Mouse (Mus musculus): ENCODE data around the gene Tnfrsf1b. TPM values are rescaled to one million over a fixed set of nuclear protein-coding genes. Genes with fewer than 3 reads are reported as not detected.

Gene Tnfrsf1b
- polyA plus RNA-seq, 1 experiment = 39.5 TPM

DNA sequence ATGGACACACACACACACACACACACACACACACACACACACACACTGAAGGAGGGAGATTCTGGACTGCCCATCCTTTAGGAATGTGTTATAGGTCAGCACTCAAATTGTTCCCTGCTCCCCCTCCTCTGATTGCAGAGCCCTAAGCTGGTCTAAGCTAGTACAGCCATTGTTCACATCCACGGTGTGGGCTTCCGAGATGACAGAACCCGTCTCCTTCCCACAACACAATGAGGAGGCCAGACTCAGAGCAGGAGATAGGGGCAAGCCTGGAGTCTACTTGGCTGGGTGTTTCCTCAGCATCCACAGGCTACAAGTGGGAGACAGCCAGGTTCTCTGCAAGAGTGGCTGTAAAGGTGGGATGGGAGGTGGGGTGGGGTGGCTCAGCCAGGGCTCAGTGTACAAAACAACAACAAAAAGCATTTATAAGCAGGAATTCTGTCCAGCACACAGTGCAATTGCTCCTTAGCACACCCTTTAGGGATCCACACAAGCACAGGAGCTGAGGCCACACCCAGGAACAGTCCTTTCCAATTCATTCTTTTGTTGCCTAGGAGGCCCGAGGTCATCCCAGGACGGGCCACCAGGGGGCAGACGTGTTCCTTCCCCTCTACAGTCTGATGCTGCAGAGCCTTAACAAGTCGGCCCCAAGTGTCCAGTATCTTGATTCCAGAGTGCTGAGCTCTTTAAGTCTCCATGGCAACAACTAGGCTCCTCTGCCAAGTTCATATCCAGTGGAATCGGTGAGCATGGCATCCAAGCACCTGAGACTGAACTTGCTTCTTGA lies 32.5 kb downstream of the Tnfrsf1b start:
- TF ChIP-seq CTCF (IDR thresholded peaks at IDR 0.05; ENCODE audit: insufficient read depth, low read length) (peak; percentile 86), POLR2A (IDR thresholded peaks at IDR 0.05; ENCODE audit: borderline replicate concordance, extremely low read depth, low read depth, low read length) (no peak)
- 35% methylated on average over 8 of the region's 8 CpGs for WGBS
- DNase-seq = peak; percentile 91

DNA sequence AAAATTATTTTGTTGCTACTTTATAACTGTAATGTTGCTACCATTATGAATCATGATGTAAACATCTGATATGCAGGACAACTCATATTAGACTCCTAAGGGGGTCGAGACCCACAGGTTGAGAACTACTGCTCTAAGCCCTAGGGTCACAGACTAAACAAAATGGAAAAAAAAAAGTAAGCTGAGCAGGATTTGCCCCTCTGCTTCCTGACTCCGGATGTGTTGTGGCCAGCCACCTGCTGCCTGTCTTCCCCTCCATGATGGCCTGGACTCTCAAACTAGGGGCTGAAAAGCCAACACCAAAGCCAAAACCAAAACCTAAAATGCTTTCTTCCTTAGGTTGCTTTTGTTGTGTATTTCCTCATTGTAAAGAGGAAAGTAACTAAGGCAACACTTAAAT lies 35.6 kb downstream of the Tnfrsf1b start:
- 48% methylated on average over 2 of the region's 2 CpGs for WGBS
- H3K4me3 ChIP-seq (replicated peaks; ENCODE audit: extremely low read depth, low read depth, low read length) = no peak overlapping the region
- TF ChIP-seq POLR2A (IDR thresholded peaks at IDR 0.05; ENCODE audit: borderline replicate concordance, extremely low read depth, low read depth, low read length) (no peak), CTCF (IDR thresholded peaks at IDR 0.05; ENCODE audit: insufficient read depth, low read length) (no peak)
- peaks cover 4% of the 10 kb centered on the region for H3K4me1 ChIP-seq (ENCODE audit: control insufficient read depth, insufficient read depth, low read length)
- no peak for DNase-seq

More for the DNA sequence above, 32.5 kb downstream of the Tnfrsf1b start:
- no peaks in the 10 kb centered on the region for H3K4me1 ChIP-seq (ENCODE audit: control insufficient read depth, insufficient read depth, low read length)
- no peak overlapping the region for H3K4me3 ChIP-seq (replicated peaks; ENCODE audit: extremely low read depth, low read depth, low read length)

DNA sequence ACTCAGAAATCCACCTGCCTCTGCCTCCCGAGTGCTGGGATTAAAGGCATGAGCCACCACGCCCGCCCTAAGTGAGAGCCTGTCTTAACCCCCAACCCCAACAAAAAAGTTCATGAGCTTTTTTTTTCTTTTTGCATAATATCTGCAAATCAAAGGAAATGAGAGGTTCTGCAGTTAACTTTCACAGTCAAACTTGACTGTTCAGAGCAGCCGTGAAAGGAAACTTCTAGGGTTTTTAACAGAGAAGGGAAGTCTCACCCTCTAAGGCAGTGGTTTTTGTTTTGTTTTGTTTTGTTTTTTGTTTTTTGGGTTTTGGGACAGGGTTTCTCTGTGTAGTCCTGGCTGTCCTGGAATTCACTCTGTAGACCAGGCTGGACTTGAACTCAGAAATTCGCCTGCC lies 36.1 kb downstream of the Tnfrsf1b start:
- TF ChIP-seq POLR2A (IDR thresholded peaks at IDR 0.05; ENCODE audit: borderline replicate concordance, extremely low read depth, low read depth, low read length) = no peak
- TF ChIP-seq CTCF (IDR thresholded peaks at IDR 0.05; ENCODE audit: insufficient read depth, low read length) = no peak
- 84% methylated on average over 5 of the region's 5 CpGs for WGBS
- H3K4me1 ChIP-seq (ENCODE audit: control insufficient read depth, insufficient read depth, low read length) = peaks cover 4% of the 10 kb centered on the region
- DNase-seq = no peak
- no peak overlapping the region for H3K4me3 ChIP-seq (replicated peaks; ENCODE audit: extremely low read depth, low read depth, low read length)

DNA sequence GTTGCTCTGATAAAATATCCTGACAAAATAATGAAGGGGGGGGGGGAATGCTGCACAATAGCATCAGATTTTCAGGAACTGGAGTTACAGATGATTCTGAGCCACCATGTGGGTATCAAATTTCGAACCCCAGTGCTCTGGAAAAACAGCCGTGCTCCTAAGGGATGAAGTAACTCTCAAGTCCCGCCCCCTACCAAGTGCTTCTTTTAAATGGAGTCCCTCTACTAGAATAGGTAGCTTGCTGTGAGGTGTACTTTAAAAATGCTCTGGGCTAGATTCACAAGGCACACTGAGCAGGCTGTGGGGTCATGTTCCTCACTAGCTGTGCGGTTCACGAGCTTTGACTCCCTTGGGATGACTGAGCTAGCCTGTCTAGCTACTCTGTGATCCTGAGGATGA lies 37.0 kb downstream of the Tnfrsf1b start:
- H3K4me3 ChIP-seq (replicated peaks; ENCODE audit: extremely low read depth, low read depth, low read length) = no peak overlapping the region
- peaks cover 4% of the 10 kb centered on the region for H3K4me1 ChIP-seq (ENCODE audit: control insufficient read depth, insufficient read depth, low read length)
- DNase-seq = no peak
- 51% methylated on average over 5 of the region's 5 CpGs for WGBS
- TF ChIP-seq CTCF (IDR thresholded peaks at IDR 0.05; ENCODE audit: insufficient read depth, low read length) (no peak), POLR2A (IDR thresholded peaks at IDR 0.05; ENCODE audit: borderline replicate concordance, extremely low read depth, low read depth, low read length) (no peak)

DNA sequence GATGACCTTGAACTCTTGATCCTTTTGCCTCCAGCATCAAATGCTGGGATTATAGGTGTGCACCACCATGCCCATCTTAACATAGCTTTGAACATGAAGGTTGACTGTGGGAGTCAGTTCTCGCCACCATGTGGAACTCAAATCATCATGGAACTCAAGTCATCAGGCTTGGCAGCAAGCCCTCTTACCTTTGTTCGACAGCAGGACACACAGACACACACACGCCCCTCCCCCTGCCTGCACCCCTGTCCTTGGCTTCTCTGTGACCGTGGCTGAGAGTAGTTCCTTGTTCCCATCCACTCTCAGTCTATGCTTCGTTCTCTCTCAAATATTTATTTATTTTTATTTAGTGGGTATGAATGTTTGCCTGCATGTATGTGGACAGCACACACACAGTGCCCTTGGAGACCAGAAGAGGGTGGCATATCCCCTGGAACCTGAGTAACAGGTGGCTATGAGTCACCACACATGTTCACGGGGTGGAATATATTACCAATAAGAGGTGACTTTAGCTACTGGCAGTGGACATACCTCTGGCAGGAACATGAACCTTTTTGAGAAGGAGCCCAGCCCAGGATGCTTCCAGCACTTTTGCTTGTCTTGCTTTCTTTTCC lies 37.5 kb downstream of the Tnfrsf1b start:
- 60% methylated on average over 6 of the region's 6 CpGs for WGBS
- TF ChIP-seq POLR2A (IDR thresholded peaks at IDR 0.05; ENCODE audit: borderline replicate concordance, extremely low read depth, low read depth, low read length) = no peak
- TF ChIP-seq CTCF (IDR thresholded peaks at IDR 0.05; ENCODE audit: insufficient read depth, low read length) = no peak
- Histone ChIP-seq H3K4me1 (ENCODE audit: control insufficient read depth, insufficient read depth, low read length) (peaks cover 4% of the 10 kb centered on the region), H3K4me3 (replicated peaks; ENCODE audit: extremely low read depth, low read depth, low read length) (no peak overlapping the region)
- no peak for DNase-seq

DNA sequence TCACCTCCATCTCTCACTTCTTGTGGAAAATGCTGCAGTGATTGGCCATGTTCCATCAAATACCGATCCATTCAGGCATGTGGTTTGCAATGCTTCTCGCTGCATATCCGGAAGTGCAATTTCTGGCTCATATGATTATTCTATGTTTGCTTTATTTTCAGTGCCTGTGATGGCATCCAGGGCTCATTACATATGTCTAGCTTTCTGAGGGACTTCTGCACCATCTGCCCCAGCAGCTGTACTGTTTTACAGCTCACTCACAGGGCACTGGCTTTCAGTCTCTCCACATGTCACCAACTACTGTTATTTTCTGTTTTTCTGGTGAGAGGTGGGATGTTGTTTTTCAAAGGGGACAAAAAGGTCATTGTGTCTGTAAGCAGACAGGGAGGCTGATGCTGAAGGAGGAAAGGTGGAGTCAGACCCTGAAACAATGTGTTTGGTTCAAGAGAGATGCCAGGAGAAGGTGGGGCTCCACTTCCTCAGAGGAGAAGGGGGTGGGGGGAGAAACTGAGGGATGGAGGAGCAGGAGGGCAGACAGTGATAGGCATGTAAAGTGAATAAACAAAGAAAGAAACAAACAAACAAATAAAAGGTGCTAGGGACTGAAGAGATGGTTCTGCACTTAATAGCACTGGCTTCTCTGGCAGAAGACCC lies 38.8 kb downstream of the Tnfrsf1b start:
- Histone ChIP-seq H3K4me3 (replicated peaks; ENCODE audit: extremely low read depth, low read depth, low read length) (no peak overlapping the region), H3K4me1 (ENCODE audit: control insufficient read depth, insufficient read depth, low read length) (peaks cover 4% of the 10 kb centered on the region)
- 37% methylated on average over 3 of the region's 3 CpGs for WGBS
- no peak for DNase-seq
- TF ChIP-seq POLR2A (IDR thresholded peaks at IDR 0.05; ENCODE audit: borderline replicate concordance, extremely low read depth, low read depth, low read length) (no peak), CTCF (IDR thresholded peaks at IDR 0.05; ENCODE audit: insufficient read depth, low read length) (no peak)

DNA sequence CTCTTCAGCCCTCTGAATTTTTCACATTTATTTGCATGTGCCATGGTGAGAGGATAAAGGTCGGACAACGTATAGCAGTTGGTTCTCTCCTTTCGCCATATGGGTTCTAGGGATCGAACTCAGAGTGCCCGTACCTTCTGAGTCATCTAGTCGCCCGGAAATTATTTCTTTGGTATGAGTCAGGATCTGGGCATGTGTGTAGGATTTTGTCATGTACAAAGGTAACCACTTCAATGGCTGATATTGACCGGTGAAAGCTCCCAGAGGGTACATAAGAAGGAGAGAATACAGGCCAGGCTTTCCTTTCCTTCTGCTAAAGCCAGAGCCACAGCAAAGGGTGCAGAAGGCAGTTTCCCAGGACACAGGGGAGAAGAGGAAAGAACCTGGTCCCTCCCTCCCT lies 41.9 kb downstream of the Tnfrsf1b start:
- Histone ChIP-seq H3K4me1 (ENCODE audit: control insufficient read depth, insufficient read depth, low read length) (peaks cover 17% of the 10 kb centered on the region), H3K4me3 (replicated peaks; ENCODE audit: extremely low read depth, low read depth, low read length) (no peak overlapping the region)
- 86% methylated on average over 8 of the region's 8 CpGs for WGBS
- no peak for DNase-seq
- TF ChIP-seq POLR2A (IDR thresholded peaks at IDR 0.05; ENCODE audit: borderline replicate concordance, extremely low read depth, low read depth, low read length) (no peak), CTCF (IDR thresholded peaks at IDR 0.05; ENCODE audit: insufficient read depth, low read length) (no peak)

DNA sequence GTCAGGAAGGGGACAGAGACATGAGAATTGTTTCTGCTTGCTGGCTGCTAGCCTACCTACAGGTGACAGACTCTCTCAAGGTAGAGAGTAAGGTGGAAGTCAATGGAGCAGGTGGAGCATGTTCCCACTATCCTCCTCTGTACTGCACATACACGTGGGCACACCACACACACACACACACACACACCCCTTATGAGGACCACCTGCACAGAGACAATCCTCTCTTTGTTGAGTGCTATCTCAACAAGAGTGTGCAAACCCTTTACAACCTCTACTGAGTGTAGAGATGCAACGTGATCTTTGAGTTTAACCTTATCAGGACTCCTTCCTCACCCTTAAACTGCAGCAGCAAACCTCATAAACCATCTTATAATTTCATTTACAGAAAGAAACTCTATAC lies 43.4 kb downstream of the Tnfrsf1b start:
- DNase-seq = no peak
- no peak overlapping the region for H3K4me3 ChIP-seq (replicated peaks; ENCODE audit: extremely low read depth, low read depth, low read length)
- TF ChIP-seq CTCF (IDR thresholded peaks at IDR 0.05; ENCODE audit: insufficient read depth, low read length) = no peak
- no peak for TF ChIP-seq POLR2A (IDR thresholded peaks at IDR 0.05; ENCODE audit: borderline replicate concordance, extremely low read depth, low read depth, low read length)
- H3K4me1 ChIP-seq (ENCODE audit: control insufficient read depth, insufficient read depth, low read length) = peaks cover 17% of the 10 kb centered on the region
- WGBS = 42% methylated on average over 2 of the region's 2 CpGs

DNA sequence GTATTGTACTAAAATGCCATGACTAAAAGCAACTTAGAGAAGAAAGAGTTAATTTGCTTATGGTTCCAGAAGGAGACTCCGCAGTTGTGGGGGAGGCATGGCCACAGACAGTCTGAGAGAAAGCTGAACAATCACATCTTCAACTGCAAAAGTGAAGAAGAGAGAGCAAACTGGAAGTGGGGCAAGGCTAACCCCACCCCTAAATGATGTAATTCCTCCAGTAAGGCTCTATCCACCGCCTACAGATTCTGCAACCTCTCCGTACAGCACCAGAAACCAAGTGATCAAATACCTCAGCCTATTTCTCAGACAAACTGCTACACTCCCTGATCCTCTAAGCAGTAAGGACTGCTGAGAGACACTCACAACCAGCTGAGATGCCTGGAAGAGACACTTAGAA lies 45.2 kb downstream of the Tnfrsf1b start:
- no peak for DNase-seq
- 46% methylated on average over 3 of the region's 3 CpGs for whole genome bisulfite sequencing
- Histone ChIP-seq H3K4me3 (replicated peaks; ENCODE audit: extremely low read depth, low read depth, low read length) (no peak overlapping the region), H3K4me1 (ENCODE audit: control insufficient read depth, insufficient read depth, low read length) (peaks cover 13% of the 10 kb centered on the region)
- TF ChIP-seq POLR2A (IDR thresholded peaks at IDR 0.05; ENCODE audit: borderline replicate concordance, extremely low read depth, low read depth, low read length) = no peak

All from lung, adult 2 months (tissue).